19 mouse cellular contexts compared by ENCODE assay signal in genomic region chr6:52273656-52274280, GRCm38 (mm10). TPM values are rescaled to one million over a fixed set of nuclear protein-coding genes. Genes with fewer than 3 reads are reported as not detected.
A peak's percentile ranks its signal among the peaks of the same experiment; 100 is the strongest.
DNase-seq lines count a peak whose midpoint lies in the region; ATAC-seq and TF ChIP-seq lines count a peak whose summit lies in the region.
"Had no signal": no experiment of that assay in that cellular context is flagged by ENCODE, and none has a peak within 500 bp of the region (broad histone marks: within the 10 kb centered on the region; RNA-seq: fewer than 3 reads in every experiment).

No protein-coding gene starts in this region.

- H3K36me3 ChIP-seq in heart, embryonic 11.5 days (ENCODE audit: control insufficient read depth, insufficient read depth, low read length) = no peaks in the 10 kb centered on the region
- H3K36me3 ChIP-seq in liver, embryonic 11.5 days (ENCODE audit: control insufficient read depth, insufficient read depth, low read length) = no peaks in the 10 kb centered on the region
- H3K36me3 ChIP-seq in liver, postnatal 0 days (replicated peaks; ENCODE audit: insufficient read depth, low read length) = no peaks in the 10 kb centered on the region
- no peaks in the 10 kb centered on the region for H3K36me3 ChIP-seq in limb, embryonic 14.5 days (ENCODE audit: control insufficient read depth, insufficient read depth, low read length)
- H3K36me3 ChIP-seq in forebrain, embryonic 13.5 days (ENCODE audit: poor library complexity, severe bottlenecking) = no peaks in the 10 kb centered on the region
- H3K36me3 ChIP-seq: embryonic facial prominence, embryonic 12.5 days; forebrain, embryonic 12.5 days; hindbrain, embryonic 12.5 days had no signal

- peaks cover 7% of the 10 kb centered on the region for H3K4me1 ChIP-seq in heart, embryonic 11.5 days (ENCODE audit: control insufficient read depth, insufficient read depth, low read length)
- no peaks in the 10 kb centered on the region for H3K4me1 ChIP-seq in liver, embryonic 11.5 days (replicated peaks; ENCODE audit: control insufficient read depth, insufficient read depth, low read length)
- 0 out of 2 replicates have a peak, but pooled peaks cover 3% of the 10 kb centered on the region for H3K4me1 ChIP-seq in liver, postnatal 0 days (ENCODE audit: insufficient read depth)
- peaks cover 33% of the 10 kb centered on the region for H3K4me1 ChIP-seq in limb, embryonic 14.5 days (ENCODE audit: control insufficient read depth, insufficient read depth, low read length)
- H3K4me1 ChIP-seq in cerebellum, adult 2 months (ENCODE audit: control insufficient read depth, insufficient read depth, low read length) = no peaks in the 10 kb centered on the region
- no peaks in the 10 kb centered on the region for H3K4me1 ChIP-seq in forebrain, embryonic 13.5 days
- H3K4me1 ChIP-seq: embryonic facial prominence, embryonic 12.5 days; forebrain, embryonic 12.5 days; hindbrain, embryonic 12.5 days had no signal

- H3K4me2 ChIP-seq in heart, embryonic 11.5 days = peak overlapping the region; percentile 49
- no peak overlapping the region for H3K4me2 ChIP-seq in liver, embryonic 11.5 days
- no peak overlapping the region for H3K4me2 ChIP-seq in liver, postnatal 0 days (ENCODE audit: low read depth, low read length)
- peak overlapping the region; percentile 40 for H3K4me2 ChIP-seq in limb, embryonic 14.5 days (replicated peaks; ENCODE audit: low read depth, low read length, severe bottlenecking)
- no peak overlapping the region for H3K4me2 ChIP-seq in forebrain, embryonic 13.5 days
- H3K4me2 ChIP-seq: embryonic facial prominence, embryonic 12.5 days; forebrain, embryonic 12.5 days; hindbrain, embryonic 12.5 days had no signal

- no peak for TF ChIP-seq EP300 in liver, postnatal 0 days (IDR thresholded peaks at IDR 0.05; ENCODE audit: low read depth)

- WGBS in heart, embryonic 11.5 days (ENCODE audit: insufficient replicate concordance) = 1% methylated on average over 22 of the region's 22 CpGs
- WGBS in liver, embryonic 11.5 days = 4% methylated on average over 22 of the region's 22 CpGs
- WGBS in liver, postnatal 0 days (ENCODE audit: insufficient replicate concordance) = 6% methylated on average over 21 of the region's 22 CpGs
- WGBS in limb, embryonic 14.5 days = 17% methylated on average over 22 of the region's 22 CpGs
- 5% methylated on average over 22 of the region's 22 CpGs for WGBS in cerebellum, adult 2 months
- 1% methylated on average over 22 of the region's 22 CpGs for WGBS in forebrain, embryonic 13.5 days

- no peaks in the 10 kb centered on the region for H3K9me3 ChIP-seq in heart, embryonic 11.5 days (replicated peaks; ENCODE audit: control insufficient read depth, low read length)
- H3K9me3 ChIP-seq in liver, embryonic 11.5 days (ENCODE audit: control insufficient read depth, low read length) = no peaks in the 10 kb centered on the region
- H3K9me3 ChIP-seq in liver, postnatal 0 days (ENCODE audit: low read length) = no peaks in the 10 kb centered on the region
- H3K9me3 ChIP-seq in limb, embryonic 14.5 days (ENCODE audit: control insufficient read depth, low read length) = no peaks in the 10 kb centered on the region
- no peaks in the 10 kb centered on the region for H3K9me3 ChIP-seq in forebrain, embryonic 13.5 days (replicated peaks)
- H3K9me3 ChIP-seq: embryonic facial prominence, embryonic 12.5 days; forebrain, embryonic 12.5 days; hindbrain, embryonic 12.5 days had no signal

- H3K9ac ChIP-seq in heart, embryonic 11.5 days (ENCODE audit: low read depth, low read length) = no peak overlapping the region
- no peak overlapping the region for H3K9ac ChIP-seq in liver, embryonic 11.5 days (ENCODE audit: low read depth, low read length)
- no peak overlapping the region for H3K9ac ChIP-seq in liver, postnatal 0 days (replicated peaks)
- peak overlapping the region; percentile 40 for H3K9ac ChIP-seq in limb, embryonic 14.5 days (ENCODE audit: low read depth, low read length, severe bottlenecking)
- H3K9ac ChIP-seq in forebrain, embryonic 13.5 days = no peak overlapping the region
- H3K9ac ChIP-seq: embryonic facial prominence, embryonic 12.5 days; forebrain, embryonic 12.5 days; hindbrain, embryonic 12.5 days had no signal

- H3K4me3 ChIP-seq in heart, embryonic 11.5 days (ENCODE audit: low read depth, low read length) = peak overlapping the region; percentile 11; the same call in 1 of the 2 replicates
- H3K4me3 ChIP-seq in liver, embryonic 11.5 days (ENCODE audit: low read depth, low read length) = no peak overlapping the region
- no peak overlapping the region for H3K4me3 ChIP-seq in liver, postnatal 0 days (ENCODE audit: low read depth, low read length)
- peak overlapping the region; percentile 15; the same call in 1 of the 2 replicates for H3K4me3 ChIP-seq in limb, embryonic 14.5 days (replicated peaks; ENCODE audit: low read length)
- H3K4me3 ChIP-seq in cerebellum, adult 2 months (replicated peaks; ENCODE audit: insufficient read depth, low read depth, low read length) = no peak overlapping the region
- H3K4me3 ChIP-seq in forebrain, embryonic 13.5 days = no peak overlapping the region
- H3K4me3 ChIP-seq: embryonic facial prominence, embryonic 12.5 days; forebrain, embryonic 12.5 days; hindbrain, embryonic 12.5 days had no signal

- TF ChIP-seq POLR2A in limb, embryonic 14.5 days (IDR thresholded peaks at IDR 0.05; ENCODE audit: borderline replicate concordance, extremely low read depth, insufficient read depth, insufficient read length) = no peak
- TF ChIP-seq POLR2A in cerebellum, adult 2 months (IDR thresholded peaks at IDR 0.05; ENCODE audit: borderline replicate concordance, insufficient read depth, low read length) = no peak

- H3K27me3 ChIP-seq in heart, embryonic 11.5 days (ENCODE audit: control insufficient read depth, insufficient read depth, low read length) = peaks cover 89% of the 10 kb centered on the region
- peaks cover 93% of the 10 kb centered on the region for H3K27me3 ChIP-seq in liver, embryonic 11.5 days (replicated peaks; ENCODE audit: control insufficient read depth, insufficient read depth, low read length)
- peaks cover 92% of the 10 kb centered on the region for H3K27me3 ChIP-seq in liver, postnatal 0 days (ENCODE audit: insufficient read depth, low read length)
- peaks cover 51% of the 10 kb centered on the region for H3K27me3 ChIP-seq in limb, embryonic 14.5 days (ENCODE audit: control insufficient read depth, insufficient read depth, low read length)
- H3K27me3 ChIP-seq in cerebellum, adult 2 months (ENCODE audit: control insufficient read depth, insufficient read depth, low read length) = peaks cover 10% of the 10 kb centered on the region; the same call in 1 of the 2 replicates
- H3K27me3 ChIP-seq in forebrain, embryonic 13.5 days = peaks cover 99% of the 10 kb centered on the region

- no peak overlapping the region for H3K27ac ChIP-seq in heart, embryonic 11.5 days (ENCODE audit: low read depth, low read length)
- no peak overlapping the region for H3K27ac ChIP-seq in liver, embryonic 11.5 days (ENCODE audit: low read depth, low read length)
- H3K27ac ChIP-seq in liver, postnatal 0 days (ENCODE audit: low read depth) = no peak overlapping the region
- H3K27ac ChIP-seq in limb, embryonic 14.5 days (replicated peaks; ENCODE audit: low read depth, low read length) = no peak overlapping the region
- no peak overlapping the region for H3K27ac ChIP-seq in cerebellum, adult 2 months (ENCODE audit: insufficient read depth, low read length)
- no peak overlapping the region for H3K27ac ChIP-seq in forebrain, embryonic 13.5 days
- H3K27ac ChIP-seq: embryonic facial prominence, embryonic 12.5 days; forebrain, embryonic 12.5 days; hindbrain, embryonic 12.5 days had no signal

- intact Hi-C loops in heart, postnatal 10 days (cut with DNase I) = loop anchor here (5.0 kb wide), 2 partner anchors 454 to 564 kb away; no protein-coding TSS in a partner anchor

- no peak for TF ChIP-seq CTCF in liver, postnatal 0 days (IDR thresholded peaks at IDR 0.05; ENCODE audit: low read depth)
- no peak for TF ChIP-seq CTCF in cerebellum, adult 2 months (IDR thresholded peaks at IDR 0.05; ENCODE audit: borderline replicate concordance, insufficient read depth, low read depth, low read length)

- 0 out of 2 replicates have a peak, but pooled peaks have one; percentile 10 for ATAC-seq in heart, embryonic 11.5 days (replicated peaks; ENCODE audit: insufficient number of reproducible peaks, low FRiP score, low TSS enrichment)
- no peak for ATAC-seq in liver, embryonic 11.5 days (replicated peaks; ENCODE audit: low FRiP score)
- ATAC-seq in liver, postnatal 0 days = no peak
- 0 out of 2 replicates have a peak, but pooled peaks have one; percentile 13 for ATAC-seq in common myeloid progenitor, adult 5-6 weeks (replicated peaks; ENCODE audit: low read depth, poor library complexity, severe bottlenecking)
- no peak for ATAC-seq in limb, embryonic 14.5 days (ENCODE audit: low FRiP score, low read depth)
- ATAC-seq in forebrain, embryonic 13.5 days = no peak

- DNase-seq in heart, postnatal 10 days = no peak
- DNase-seq in liver, embryonic 11.5 days (ENCODE audit: low spot score) = peak; percentile 46
- no peak for DNase-seq in liver, postnatal 0 days
- no peak for DNase-seq in limb, embryonic 14.5 days (ENCODE audit: low spot score)
- DNase-seq in cerebellum, adult 2 months = no peak
- DNase-seq: cerebellum, adult 8-10 months; gastrocnemius, postnatal 10 days; kidney, adult 9 months; liver; thymus, postnatal 25 days had no signal

RNA-seq across cellular contexts. Expression of gene Hoxa13, which starts 13.1 kb away (rescaled TPM):
- polyA plus RNA-seq in heart, embryonic 11.5 days (2014; fragmentation: Nextera tagmentation; extraction: Ambion mirVana) = 0.20 TPM in 1 of 2 replicates, not detected in the other
- total RNA-seq in heart, postnatal 10 days (2021) = not detected
- polyA plus RNA-seq in liver, embryonic 11.5 days (2014; fragmentation: Nextera tagmentation; extraction: Ambion mirVana) = 0.15 and 0.30 TPM in 2 replicates
- not detected in 2 replicates for polyA plus RNA-seq in liver, postnatal 0 days (2015; fragmentation: Nextera tagmentation; extraction: Ambion mirVana)
- total RNA-seq in common myeloid progenitor, adult 5-6 weeks (2017) = not detected in 2 replicates
- 26.0 and 37.6 TPM in 2 replicates for polyA plus RNA-seq in limb, embryonic 14.5 days (2012; rRNA removed)
- 16.0 and 24.1 TPM in 2 replicates for polyA plus RNA-seq in limb, embryonic 14.5 days (2014; fragmentation: Nextera tagmentation; extraction: Ambion mirVana)
- polyA plus RNA-seq in cerebellum, adult 2 months (2012; rRNA removed) = not detected in 2 replicates
- not detected in 2 replicates for polyA plus RNA-seq in forebrain, embryonic 13.5 days (2015; fragmentation: Nextera tagmentation; extraction: Ambion mirVana)
- total RNA-seq: layer of hippocampus, postnatal 10 days had no signal
- polyA plus RNA-seq: embryonic facial prominence, embryonic 12.5 days; forebrain, embryonic 12.5 days; hindbrain, embryonic 12.5 days; lung, embryonic 16.5 days had no signal

RNA-seq across cellular contexts. Expression of gene Hoxa11, which starts 28.2 kb away (rescaled TPM):
- not detected in 2 replicates for polyA plus RNA-seq in heart, embryonic 11.5 days (2014; fragmentation: Nextera tagmentation; extraction: Ambion mirVana)
- total RNA-seq in heart, postnatal 10 days (2021) = not detected
- polyA plus RNA-seq in liver, embryonic 11.5 days (2014; fragmentation: Nextera tagmentation; extraction: Ambion mirVana) = 0.18 and 0.26 TPM in 2 replicates
- not detected in 2 replicates for polyA plus RNA-seq in liver, postnatal 0 days (2015; fragmentation: Nextera tagmentation; extraction: Ambion mirVana)
- total RNA-seq in common myeloid progenitor, adult 5-6 weeks (2017) = not detected in 2 replicates
- 32.6 and 41.2 TPM in 2 replicates for polyA plus RNA-seq in limb, embryonic 14.5 days (2012; rRNA removed)
- polyA plus RNA-seq in limb, embryonic 14.5 days (2014; fragmentation: Nextera tagmentation; extraction: Ambion mirVana) = 31.1 and 39.0 TPM in 2 replicates
- polyA plus RNA-seq in cerebellum, adult 2 months (2012; rRNA removed) = not detected in 2 replicates
- 0.12 TPM in 1 of 2 replicates, not detected in the other for polyA plus RNA-seq in forebrain, embryonic 13.5 days (2015; fragmentation: Nextera tagmentation; extraction: Ambion mirVana)
- total RNA-seq: layer of hippocampus, postnatal 10 days had no signal
- polyA plus RNA-seq: forebrain, embryonic 12.5 days; hindbrain, embryonic 12.5 days; lung, embryonic 16.5 days had no signal

RNA-seq across cellular contexts. Expression of gene Hoxa10, which starts 33.1 kb away (rescaled TPM):
- 0.20 and 0.97 TPM in 2 replicates for polyA plus RNA-seq in heart, embryonic 11.5 days (2014; fragmentation: Nextera tagmentation; extraction: Ambion mirVana)
- not detected for total RNA-seq in heart, postnatal 10 days (2021)
- 0.91 and 2.2 TPM in 2 replicates for polyA plus RNA-seq in liver, embryonic 11.5 days (2014; fragmentation: Nextera tagmentation; extraction: Ambion mirVana)
- not detected in 2 replicates for polyA plus RNA-seq in liver, postnatal 0 days (2015; fragmentation: Nextera tagmentation; extraction: Ambion mirVana)
- 1.6 and 2.3 TPM in 2 replicates for total RNA-seq in common myeloid progenitor, adult 5-6 weeks (2017)
- polyA plus RNA-seq in limb, embryonic 14.5 days (2012; rRNA removed) = 111 and 136 TPM in 2 replicates
- polyA plus RNA-seq in limb, embryonic 14.5 days (2014; fragmentation: Nextera tagmentation; extraction: Ambion mirVana) = 117 and 149 TPM in 2 replicates
- not detected in 2 replicates for polyA plus RNA-seq in cerebellum, adult 2 months (2012; rRNA removed)
- polyA plus RNA-seq in forebrain, embryonic 13.5 days (2015; fragmentation: Nextera tagmentation; extraction: Ambion mirVana) = 0.09 TPM in 1 of 2 replicates, not detected in the other
- total RNA-seq: layer of hippocampus, postnatal 10 days had no signal
- polyA plus RNA-seq: forebrain, embryonic 12.5 days; hindbrain, embryonic 12.5 days; lung, embryonic 16.5 days had no signal

RNA-seq across cellular contexts. Expression of gene Evx1, which starts 39.5 kb away (rescaled TPM):
- polyA plus RNA-seq in heart, embryonic 11.5 days (2014; fragmentation: Nextera tagmentation; extraction: Ambion mirVana) = not detected in 2 replicates
- total RNA-seq in heart, postnatal 10 days (2021) = not detected
- 0.12 TPM in 1 of 2 replicates, not detected in the other for polyA plus RNA-seq in liver, embryonic 11.5 days (2014; fragmentation: Nextera tagmentation; extraction: Ambion mirVana)
- polyA plus RNA-seq in liver, postnatal 0 days (2015; fragmentation: Nextera tagmentation; extraction: Ambion mirVana) = not detected in 2 replicates
- not detected in 2 replicates for total RNA-seq in common myeloid progenitor, adult 5-6 weeks (2017)
- polyA plus RNA-seq in limb, embryonic 14.5 days (2012; rRNA removed) = 0.64 and 0.93 TPM in 2 replicates
- polyA plus RNA-seq in limb, embryonic 14.5 days (2014; fragmentation: Nextera tagmentation; extraction: Ambion mirVana) = 0.18 and 0.44 TPM in 2 replicates
- 0.68 and 0.84 TPM in 2 replicates for polyA plus RNA-seq in cerebellum, adult 2 months (2012; rRNA removed)
- not detected in 2 replicates for polyA plus RNA-seq in forebrain, embryonic 13.5 days (2015; fragmentation: Nextera tagmentation; extraction: Ambion mirVana)
- total RNA-seq: gastrocnemius, postnatal 10 days; layer of hippocampus, postnatal 10 days had no signal
- polyA plus RNA-seq: C2C12; forebrain, embryonic 12.5 days; lung, embryonic 16.5 days had no signal

RNA-seq across cellular contexts. Expression of gene Hoxa9, which starts 42.9 kb away (rescaled TPM):
- 0.13 and 0.29 TPM in 2 replicates for polyA plus RNA-seq in heart, embryonic 11.5 days (2014; fragmentation: Nextera tagmentation; extraction: Ambion mirVana)
- total RNA-seq in heart, postnatal 10 days (2021) = not detected
- 1.8 and 2.2 TPM in 2 replicates for polyA plus RNA-seq in liver, embryonic 11.5 days (2014; fragmentation: Nextera tagmentation; extraction: Ambion mirVana)
- polyA plus RNA-seq in liver, postnatal 0 days (2015; fragmentation: Nextera tagmentation; extraction: Ambion mirVana) = 0.11 and 0.26 TPM in 2 replicates
- 46.4 and 56.2 TPM in 2 replicates for total RNA-seq in common myeloid progenitor, adult 5-6 weeks (2017)
- polyA plus RNA-seq in limb, embryonic 14.5 days (2012; rRNA removed) = 107 and 134 TPM in 2 replicates
- polyA plus RNA-seq in limb, embryonic 14.5 days (2014; fragmentation: Nextera tagmentation; extraction: Ambion mirVana) = 39.0 and 45.2 TPM in 2 replicates
- not detected in 2 replicates for polyA plus RNA-seq in cerebellum, adult 2 months (2012; rRNA removed)
- polyA plus RNA-seq in forebrain, embryonic 13.5 days (2015; fragmentation: Nextera tagmentation; extraction: Ambion mirVana) = not detected in 2 replicates
- total RNA-seq: layer of hippocampus, postnatal 10 days had no signal
- polyA plus RNA-seq: embryonic facial prominence, embryonic 12.5 days; forebrain, embryonic 12.5 days had no signal

Comparison
In these comparisons a context has a peak if more than half of its experiments do, and no peak if none do; other contexts are left out.
1. ATAC-seq: peak in heart, embryonic 11.5 days (single experiment) and common myeloid progenitor, adult 5-6 weeks (single experiment); none in liver, embryonic 11.5 days (single experiment), liver, postnatal 0 days (single experiment), limb, embryonic 14.5 days (single experiment) and forebrain, embryonic 13.5 days (single experiment).
2. H3K4me2 ChIP-seq: peak in heart, embryonic 11.5 days (single experiment) and limb, embryonic 14.5 days (single experiment); none in liver, embryonic 11.5 days (single experiment), liver, postnatal 0 days (single experiment) and forebrain, embryonic 13.5 days (single experiment).
3. H3K4me3 ChIP-seq: peak in heart, embryonic 11.5 days (single experiment) and limb, embryonic 14.5 days (single experiment); none in liver, embryonic 11.5 days (single experiment), liver, postnatal 0 days (single experiment), cerebellum, adult 2 months (single experiment) and forebrain, embryonic 13.5 days (single experiment).
4. RNA of gene Hoxa13, which starts 13.1 kb away (polyA plus RNA-seq): 16.0 to 37.6 TPM in limb, embryonic 14.5 days; 0.15 to 0.30 TPM in liver, embryonic 11.5 days, not detected in forebrain, embryonic 13.5 days, 0.20 TPM in heart, embryonic 11.5 days, not detected in liver, postnatal 0 days and not detected in cerebellum, adult 2 months; every median in the first group is over 10 times any median in the second.
5. RNA of gene Hoxa11, which starts 28.2 kb away (polyA plus RNA-seq): 31.1 to 41.2 TPM in limb, embryonic 14.5 days; 0.18 to 0.26 TPM in liver, embryonic 11.5 days, 0.12 TPM in forebrain, embryonic 13.5 days, not detected in heart, embryonic 11.5 days, not detected in liver, postnatal 0 days and not detected in cerebellum, adult 2 months; every median in the first group is over 10 times any median in the second.
6. RNA of gene Hoxa10, which starts 33.1 kb away (polyA plus RNA-seq): 111 to 149 TPM in limb, embryonic 14.5 days; 0.91 to 2.2 TPM in liver, embryonic 11.5 days, 0.20 to 0.97 TPM in heart, embryonic 11.5 days, 0.09 TPM in forebrain, embryonic 13.5 days, not detected in liver, postnatal 0 days and not detected in cerebellum, adult 2 months; every median in the first group is over 10 times any median in the second.